Mouse (Mus musculus): ENCODE data around the gene Eif4h.

DNA sequence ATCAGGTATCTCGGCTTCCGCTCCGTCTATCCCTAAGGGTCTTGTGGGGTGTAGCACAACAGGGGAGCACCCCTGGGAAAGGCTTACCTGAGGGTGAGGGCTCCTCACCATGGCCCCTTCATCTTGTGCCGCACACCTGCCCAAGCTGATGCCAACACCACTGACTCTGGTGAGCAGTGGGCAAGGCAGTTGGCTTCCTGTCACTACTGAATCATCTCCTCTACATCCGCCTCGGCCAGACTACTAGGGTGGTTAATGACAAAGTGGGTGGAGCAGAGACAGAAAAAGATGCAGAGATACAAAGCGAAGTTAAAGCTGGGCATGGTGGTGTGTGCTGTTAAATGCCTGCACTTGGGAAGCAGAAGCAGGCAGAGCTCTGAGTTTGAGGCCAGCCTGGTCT lies 24.5 kb downstream of the Eif4h start, which contains the start of gene Lat2:
- TF ChIP-seq CTCF (IDR thresholded peaks at IDR 0.05; ENCODE audit: borderline replicate concordance, extremely low read depth, insufficient read depth, insufficient read length) (no peak), POLR2A (IDR thresholded peaks at IDR 0.05; ENCODE audit: borderline replicate concordance, extremely low read depth, insufficient read depth, insufficient read length, poor library complexity, severe bottlenecking) (no peak)
